Mouse (Mus musculus): ENCODE measurements around the gene Gnai1. TPM values are rescaled to one million over a fixed set of nuclear protein-coding genes. Genes with fewer than 3 reads are reported as not detected.

Gene Gnai1
- polyA plus RNA-seq, 1 experiment from 2014 or later = 52.1 TPM

- H3K4me3 ChIP-seq = no peak overlapping the region
- 98% methylated on average over 5 of the region's 5 CpGs for WGBS
- H3K4me2 ChIP-seq = no peak overlapping the region
- H3K27me3 ChIP-seq = no peaks in the 10 kb centered on the region
- no peak for ATAC-seq (ENCODE audit: low read depth)
- H3K9ac ChIP-seq = no peak overlapping the region
- H3K27ac ChIP-seq (replicated peaks) = no peak overlapping the region
- no peaks in the 10 kb centered on the region for H3K36me3 ChIP-seq
- no peaks in the 10 kb centered on the region for H3K4me1 ChIP-seq (replicated peaks)
- no peaks in the 10 kb centered on the region for H3K9me3 ChIP-seq
Measured at GRCm38 (mm10) chr5:18332256-18332655, 27.9 kb downstream of the Gnai1 start.

DNA sequence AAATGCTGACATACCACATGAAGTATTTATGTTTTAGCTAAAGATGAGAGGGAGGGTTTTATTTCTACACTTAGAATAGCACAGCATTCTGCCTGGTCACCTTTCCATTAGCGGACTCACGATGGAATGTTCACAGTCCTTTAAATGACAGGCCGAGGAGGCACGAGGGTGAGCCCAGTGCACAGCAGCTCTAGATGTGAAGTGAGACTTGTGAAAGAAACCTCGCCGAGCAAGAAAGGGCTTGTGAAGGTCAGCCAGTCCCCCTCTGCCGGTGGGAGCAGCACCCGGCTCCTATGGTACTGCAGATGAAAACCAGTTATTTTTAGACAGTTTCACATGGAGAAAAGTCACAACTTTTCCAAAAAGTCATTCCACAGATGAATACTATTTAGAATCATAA, 29.4 kb downstream of the Gnai1 start:
- Histone ChIP-seq H3K4me1 (replicated peaks) (no peaks in the 10 kb centered on the region), H3K9me3 (no peaks in the 10 kb centered on the region), H3K36me3 (no peaks in the 10 kb centered on the region), H3K27me3 (no peaks in the 10 kb centered on the region), H3K4me2 (no peak overlapping the region), H3K9ac (no peak overlapping the region), H3K27ac (replicated peaks) (no peak overlapping the region), H3K4me3 (no peak overlapping the region)
- ATAC-seq (ENCODE audit: low read depth) = no peak
- WGBS = 56% methylated on average over 8 of the region's 8 CpGs

DNA sequence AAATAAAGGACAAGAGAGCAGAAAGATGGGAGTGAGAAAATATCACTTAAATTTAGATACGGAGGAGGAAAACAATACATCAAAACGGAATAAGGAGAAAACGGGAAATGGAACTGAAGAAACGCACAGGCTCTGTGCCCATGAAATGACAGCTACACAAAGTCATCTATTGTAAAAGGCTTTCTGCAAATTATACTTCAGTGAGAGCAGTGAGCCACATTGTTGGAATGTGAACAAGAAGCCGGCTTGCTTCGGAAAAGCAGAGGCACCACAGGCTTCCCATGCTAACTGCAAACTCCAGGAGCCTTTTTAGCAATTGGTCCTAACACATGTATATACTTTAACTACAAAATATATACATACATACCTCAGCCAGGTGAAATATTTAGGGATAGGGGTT, 34.0 kb downstream of the Gnai1 start:
- Histone ChIP-seq H3K27ac (replicated peaks) (no peak overlapping the region), H3K9ac (no peak overlapping the region), H3K27me3 (no peaks in the 10 kb centered on the region), H3K36me3 (no peaks in the 10 kb centered on the region), H3K4me3 (no peak overlapping the region), H3K4me2 (no peak overlapping the region), H3K9me3 (no peaks in the 10 kb centered on the region), H3K4me1 (replicated peaks) (no peaks in the 10 kb centered on the region)
- 70% methylated on average over 6 of the region's 6 CpGs for WGBS
- ATAC-seq (ENCODE audit: low read depth) = no peak

GRCm38 (mm10) chr5:18323534-18323933, 36.6 kb downstream of the Gnai1 start:
- Histone ChIP-seq H3K36me3 (no peaks in the 10 kb centered on the region), H3K4me3 (no peak overlapping the region), H3K4me2 (no peak overlapping the region), H3K27me3 (no peaks in the 10 kb centered on the region), H3K9ac (no peak overlapping the region), H3K9me3 (no peaks in the 10 kb centered on the region), H3K27ac (replicated peaks) (no peak overlapping the region), H3K4me1 (replicated peaks) (no peaks in the 10 kb centered on the region)
- ATAC-seq (ENCODE audit: low read depth) = no peak
- 62% methylated on average over 9 of the region's 9 CpGs for WGBS

- Histone ChIP-seq H3K36me3 (no peaks in the 10 kb centered on the region), H3K4me2 (no peak overlapping the region), H3K4me1 (replicated peaks) (no peaks in the 10 kb centered on the region), H3K9ac (no peak overlapping the region), H3K27me3 (no peaks in the 10 kb centered on the region), H3K4me3 (no peak overlapping the region), H3K9me3 (no peaks in the 10 kb centered on the region), H3K27ac (replicated peaks) (no peak overlapping the region)
- no peak for ATAC-seq (ENCODE audit: low read depth)
- WGBS = 75% methylated on average over 3 of the region's 3 CpGs
Measured at GRCm38 (mm10) chr5:18321661-18322060, 38.5 kb downstream of the Gnai1 start.

- WGBS = 76% methylated on average over 4 of the region's 4 CpGs
- no peak for ATAC-seq (ENCODE audit: low read depth)
- no peaks in the 10 kb centered on the region for H3K36me3 ChIP-seq
- H3K27ac ChIP-seq (replicated peaks) = no peak overlapping the region
- no peak overlapping the region for H3K4me3 ChIP-seq
- no peak overlapping the region for H3K9ac ChIP-seq
- no peaks in the 10 kb centered on the region for H3K4me1 ChIP-seq (replicated peaks)
- no peaks in the 10 kb centered on the region for H3K27me3 ChIP-seq
- no peak overlapping the region for H3K4me2 ChIP-seq
- H3K9me3 ChIP-seq = no peaks in the 10 kb centered on the region
Measured at GRCm38 (mm10) chr5:18318846-18319245, 41.3 kb downstream of the Gnai1 start.

- no peak for ATAC-seq (ENCODE audit: low read depth)
- Histone ChIP-seq H3K27ac (replicated peaks) (no peak overlapping the region), H3K4me2 (no peak overlapping the region), H3K9ac (no peak overlapping the region), H3K36me3 (no peaks in the 10 kb centered on the region), H3K9me3 (no peaks in the 10 kb centered on the region), H3K27me3 (no peaks in the 10 kb centered on the region), H3K4me3 (no peak overlapping the region), H3K4me1 (replicated peaks) (no peaks in the 10 kb centered on the region)
- 61% methylated on average over 1 of the region's 1 CpGs for WGBS
Measured at GRCm38 (mm10) chr5:18307229-18307804, 52.8 kb downstream of the Gnai1 start.

- Histone ChIP-seq H3K27ac (replicated peaks) (no peak overlapping the region), H3K36me3 (no peaks in the 10 kb centered on the region), H3K27me3 (no peaks in the 10 kb centered on the region), H3K9me3 (no peaks in the 10 kb centered on the region), H3K4me3 (no peak overlapping the region), H3K9ac (no peak overlapping the region), H3K4me1 (replicated peaks) (no peaks in the 10 kb centered on the region), H3K4me2 (no peak overlapping the region)
- WGBS = 77% methylated on average over 2 of the region's 2 CpGs
- ATAC-seq (ENCODE audit: low read depth) = no peak
Measured at GRCm38 (mm10) chr5:18296584-18296983, 63.6 kb downstream of the Gnai1 start.

GRCm38 (mm10) chr5:18292744-18293143, 67.4 kb downstream of the Gnai1 start:
- Histone ChIP-seq H3K4me2 (no peak overlapping the region), H3K36me3 (peaks cover 4% of the 10 kb centered on the region; the same call in 1 of the 2 replicates), H3K9me3 (no peaks in the 10 kb centered on the region), H3K4me3 (no peak overlapping the region), H3K27ac (replicated peaks) (no peak overlapping the region), H3K4me1 (replicated peaks) (no peaks in the 10 kb centered on the region), H3K9ac (no peak overlapping the region), H3K27me3 (no peaks in the 10 kb centered on the region)
- ATAC-seq (ENCODE audit: low read depth) = peak; percentile 81
- WGBS = 49% methylated on average over 5 of the region's 5 CpGs

GRCm38 (mm10) chr5:18289530-18289929, 70.6 kb downstream of the Gnai1 start:
- no peak overlapping the region for H3K4me3 ChIP-seq

DNA sequence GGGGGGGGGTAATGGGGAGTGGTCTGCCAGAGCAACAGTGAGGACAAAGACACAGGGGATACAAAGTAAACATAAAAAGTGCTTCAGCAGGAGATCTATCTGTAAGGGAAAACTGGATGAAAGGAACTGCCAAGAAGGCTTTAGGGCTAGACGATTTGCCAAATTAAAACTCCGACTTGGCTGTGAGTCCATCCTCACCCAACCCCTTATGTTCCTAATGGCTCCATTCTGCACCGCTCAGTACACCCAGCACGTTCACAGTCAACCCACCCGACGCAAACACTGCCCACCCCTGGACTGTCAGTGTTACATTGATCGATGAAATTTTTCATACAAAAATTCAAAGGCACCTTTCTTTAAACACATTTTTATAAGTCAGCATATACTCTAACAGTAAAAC, 71.5 kb downstream of the Gnai1 start:
- Histone ChIP-seq H3K36me3 (peaks cover 15% of the 10 kb centered on the region), H3K27ac (replicated peaks) (no peak overlapping the region), H3K27me3 (no peaks in the 10 kb centered on the region), H3K4me3 (no peak overlapping the region), H3K9ac (no peak overlapping the region), H3K4me2 (no peak overlapping the region), H3K4me1 (replicated peaks) (no peaks in the 10 kb centered on the region), H3K9me3 (no peaks in the 10 kb centered on the region)
- no peak for ATAC-seq (ENCODE audit: low read depth)
- 87% methylated on average over 7 of the region's 7 CpGs for WGBS

More at GRCm38 (mm10) chr5:18289530-18289929, 70.6 kb downstream of the Gnai1 start:
- no peak for ATAC-seq (ENCODE audit: low read depth)
- Histone ChIP-seq H3K27me3 (no peaks in the 10 kb centered on the region), H3K27ac (replicated peaks) (no peak overlapping the region), H3K36me3 (peaks cover 15% of the 10 kb centered on the region), H3K4me2 (no peak overlapping the region), H3K4me1 (replicated peaks) (no peaks in the 10 kb centered on the region), H3K9me3 (no peaks in the 10 kb centered on the region), H3K9ac (no peak overlapping the region)
- 77% methylated on average over 4 of the region's 4 CpGs for WGBS

GRCm38 (mm10) chr5:18288079-18288478, 72.1 kb downstream of the Gnai1 start:
- Histone ChIP-seq H3K9me3 (no peaks in the 10 kb centered on the region), H3K4me1 (replicated peaks) (no peaks in the 10 kb centered on the region), H3K4me2 (no peak overlapping the region), H3K4me3 (no peak overlapping the region), H3K27ac (replicated peaks) (no peak overlapping the region), H3K27me3 (no peaks in the 10 kb centered on the region), H3K36me3 (peaks cover 15% of the 10 kb centered on the region), H3K9ac (no peak overlapping the region)
- 87% methylated on average over 3 of the region's 3 CpGs for WGBS
- no peak for ATAC-seq (ENCODE audit: low read depth)

- no peak overlapping the region for H3K4me2 ChIP-seq
- no peak for ATAC-seq (ENCODE audit: low read depth)
- 98% methylated on average over 3 of the region's 3 CpGs for WGBS
- no peak overlapping the region for H3K9ac ChIP-seq
- H3K36me3 ChIP-seq = peaks cover 8% of the 10 kb centered on the region
- no peaks in the 10 kb centered on the region for H3K9me3 ChIP-seq
- H3K4me3 ChIP-seq = no peak overlapping the region
- H3K27ac ChIP-seq (replicated peaks) = no peak overlapping the region
- no peaks in the 10 kb centered on the region for H3K4me1 ChIP-seq (replicated peaks)
- H3K27me3 ChIP-seq = no peaks in the 10 kb centered on the region
Measured at GRCm38 (mm10) chr5:18282095-18282494, 78.1 kb downstream of the Gnai1 start.

All from neural tube, embryonic 13.5 days (tissue).